Mouse (Mus musculus) kidney, adult 2 months (tissue): ENCODE measurements at regions not wholly inside any gene's neighbourhood (a gene's known extent, or its start where the extent isn't known, plus 50 kb on each side); places are given as distances from the start of the nearest gene placed in this dataset.
A peak's percentile ranks its signal among the peaks of the same experiment; 100 is the strongest.

Source experiments
- DNase-seq: peaks from one replicate; pipeline ENCODE4 v3.0.0; 2021
- H3K27ac ChIP-seq: fragments of 200-500 bp; 2 replicates; pipeline ENCODE4 v1.5.1; 2012; ENCODE audit warnings: low read depth, low read length, control low read depth, inconsistent platforms; ENCODE audit not compliant: insufficient read depth
- H3K27me3 ChIP-seq: fragments of 200-500 bp; replicated peaks from 2 replicates; pipeline ENCODE4 v1.6.1; 2012; ENCODE audit warnings: mild to moderate bottlenecking, moderate library complexity, low read length, inconsistent platforms; ENCODE audit not compliant: control insufficient read depth, insufficient read depth
- H3K36me3 ChIP-seq: fragments of 200-500 bp; 2 replicates; pipeline ENCODE4 v1.6.1; 2012; ENCODE audit warnings: mild to moderate bottlenecking, moderate library complexity, low read length, inconsistent platforms; ENCODE audit not compliant: control insufficient read depth, insufficient read depth
- H3K4me1 ChIP-seq: fragments of 200-500 bp; 2 replicates; pipeline ENCODE4 v1.6.1; 2011; ENCODE audit warnings: low read length; ENCODE audit not compliant: control insufficient read depth, insufficient read depth
- H3K4me3 ChIP-seq: fragments of 200-500 bp; 2 replicates; pipeline ENCODE4 v1.5.1; 2011; ENCODE audit warnings: mild to moderate bottlenecking, low read depth, low read length, control low read depth; ENCODE audit not compliant: insufficient read depth
- CTCF ChIP-seq: fragments of 200-500 bp; conservative IDR thresholded peaks from 2 replicates; pipeline ENCODE4 v1.5.1; 2011; ENCODE audit warnings: low read depth, mild to moderate bottlenecking, control low read depth, low read length, moderate library complexity, mixed read lengths; ENCODE audit not compliant: insufficient read depth, insufficient read length
- POLR2A ChIP-seq: fragments of 200-500 bp; IDR thresholded peaks from one replicate; pipeline ENCODE4 v1.6.1; 2011; ENCODE audit warnings: low read depth, low read length, control low read depth
- WGBS: fragments of 180-500 bp; shearing (Covaris S2); methylation state at CpG from one replicate; pipeline ENCODE4 v1.1.7; 2018; 5-methylcytosine and 5-hydroxymethylcytosine counted together

DNA sequence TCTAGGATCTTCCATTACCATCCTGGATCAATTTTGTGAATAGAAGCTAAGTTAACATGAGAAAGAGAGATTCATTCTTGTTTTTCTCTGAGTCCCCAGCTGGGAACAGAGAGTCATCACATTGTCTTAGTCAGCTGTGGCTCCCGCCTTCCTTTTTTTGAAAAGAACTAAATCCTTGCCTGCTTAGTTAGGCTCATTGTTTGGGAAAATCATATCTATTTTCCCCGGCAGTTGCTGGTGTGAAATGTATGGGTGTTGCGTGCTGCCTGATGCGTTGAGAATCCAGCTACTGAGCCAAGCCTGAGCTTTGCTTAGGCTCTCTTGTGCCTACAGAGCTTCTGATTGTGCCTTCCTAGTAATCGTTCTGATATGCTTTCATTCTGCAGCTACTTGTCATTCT lies 66.3 kb downstream of the Fam50b start:
- 90% methylated on average over 5 of the region's 5 CpGs for WGBS

GRCm38 (mm10) chr13:34806532-34807092 lies 68.5 kb upstream of the Prpf4b start:
- Histone ChIP-seq H3K4me1 (no peaks in the 10 kb centered on the region), H3K36me3 (no peaks in the 10 kb centered on the region), H3K27me3 (no peaks in the 10 kb centered on the region; the same call in 1 of the 2 replicates), H3K27ac (no peak overlapping the region), H3K4me3 (no peak overlapping the region)
- TF ChIP-seq CTCF (no peak), POLR2A (no peak)
- 59% methylated on average over 9 of the region's 9 CpGs for WGBS
- DNase-seq, result peak; percentile 42

More for the DNA sequence above, 66.3 kb downstream of the Fam50b start:
- Histone ChIP-seq H3K36me3 (no peaks in the 10 kb centered on the region), H3K4me1 (no peaks in the 10 kb centered on the region), H3K27me3 (no peaks in the 10 kb centered on the region), H3K4me3 (no peak overlapping the region), H3K27ac (no peak overlapping the region)
- no peak for TF ChIP-seq CTCF
- no peak for TF ChIP-seq POLR2A
- no peak for DNase-seq

GRCm38 (mm10) chr13:34809536-34809935 lies 65.6 kb upstream of the Prpf4b start:
- DNase-seq, result no peak
- H3K36me3 ChIP-seq, result no peaks in the 10 kb centered on the region
- no peaks in the 10 kb centered on the region; the same call in 1 of the 2 replicates for H3K27me3 ChIP-seq
- H3K4me1 ChIP-seq, result no peaks in the 10 kb centered on the region
- 98% methylated on average over 1 of the region's 1 CpGs for WGBS
- H3K4me3 ChIP-seq, result no peak overlapping the region
- TF ChIP-seq CTCF, result no peak
- no peak for TF ChIP-seq POLR2A
- H3K27ac ChIP-seq, result no peak overlapping the region

DNA sequence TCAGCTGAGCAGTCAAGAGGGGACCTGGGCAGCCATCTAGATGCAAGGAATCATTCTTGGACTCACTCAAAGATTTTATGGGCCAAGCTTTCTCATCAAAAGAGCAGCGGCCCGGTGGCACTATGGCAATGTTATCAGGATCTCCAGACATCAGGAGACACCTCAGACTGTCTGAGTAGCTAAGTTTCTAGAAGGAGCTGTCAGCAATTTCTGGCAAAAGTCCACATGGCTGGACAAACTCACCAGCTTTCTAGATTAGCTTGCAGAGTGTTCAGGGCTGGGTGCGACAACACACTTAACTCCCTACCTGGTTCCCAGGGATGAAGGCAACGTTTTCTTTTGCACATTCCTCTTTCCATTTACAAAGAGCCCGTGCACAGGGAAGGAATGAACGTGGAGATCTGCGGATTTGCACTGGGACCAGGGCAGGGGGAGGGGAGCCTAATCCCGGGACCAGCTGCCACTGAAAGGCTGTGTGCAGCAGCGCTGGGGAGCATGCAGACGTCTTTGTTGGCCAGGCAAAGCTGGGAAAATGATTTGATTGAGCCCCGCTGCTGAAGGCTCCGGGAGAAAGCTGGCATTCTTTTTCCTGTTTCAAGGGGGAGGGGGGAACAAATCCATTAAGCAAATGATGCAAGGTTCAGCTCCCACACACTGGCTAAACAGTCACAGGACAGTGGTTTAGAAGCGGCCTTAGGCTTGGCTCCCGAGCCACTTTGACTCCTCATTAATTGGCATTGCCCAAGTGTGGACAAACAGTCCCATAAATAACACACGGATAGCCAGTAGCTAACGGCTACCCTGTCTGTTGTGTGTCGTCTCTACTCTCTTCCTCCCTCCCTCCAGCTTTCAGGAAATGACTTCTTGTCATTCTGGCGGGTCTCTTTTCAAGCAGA lies 60.7 kb upstream of the Prpf4b start:
- no peak overlapping the region for H3K4me3 ChIP-seq
- no peak for DNase-seq
- WGBS, result 15% methylated on average over 18 of the region's 18 CpGs

DNA sequence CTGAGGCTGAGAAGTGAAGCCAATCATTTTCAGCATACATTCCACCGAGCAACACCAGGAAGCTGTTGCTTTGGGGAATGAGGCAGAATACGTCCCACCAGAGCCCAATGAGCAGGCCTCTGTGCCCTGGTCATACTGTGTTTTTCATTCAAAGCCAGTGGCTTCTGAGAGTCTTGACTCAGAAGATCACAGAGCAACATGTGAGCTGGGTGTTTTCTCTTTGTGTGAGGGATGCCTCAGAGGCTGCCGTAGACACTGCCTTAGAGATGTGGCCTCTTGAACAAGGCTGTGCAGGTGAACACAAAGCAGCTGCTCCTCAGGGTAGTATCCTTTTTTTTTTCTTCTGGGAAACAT lies 60.1 kb upstream of the Prpf4b start:
- WGBS, result 54% methylated on average over 3 of the region's 3 CpGs

More for the DNA sequence above, 60.7 kb upstream of the Prpf4b start:
- no peak overlapping the region for H3K27ac ChIP-seq
- H3K36me3 ChIP-seq, result no peaks in the 10 kb centered on the region
- TF ChIP-seq POLR2A (no peak), CTCF (no peak)
- H3K27me3 ChIP-seq, result no peaks in the 10 kb centered on the region
- no peaks in the 10 kb centered on the region for H3K4me1 ChIP-seq

DNA sequence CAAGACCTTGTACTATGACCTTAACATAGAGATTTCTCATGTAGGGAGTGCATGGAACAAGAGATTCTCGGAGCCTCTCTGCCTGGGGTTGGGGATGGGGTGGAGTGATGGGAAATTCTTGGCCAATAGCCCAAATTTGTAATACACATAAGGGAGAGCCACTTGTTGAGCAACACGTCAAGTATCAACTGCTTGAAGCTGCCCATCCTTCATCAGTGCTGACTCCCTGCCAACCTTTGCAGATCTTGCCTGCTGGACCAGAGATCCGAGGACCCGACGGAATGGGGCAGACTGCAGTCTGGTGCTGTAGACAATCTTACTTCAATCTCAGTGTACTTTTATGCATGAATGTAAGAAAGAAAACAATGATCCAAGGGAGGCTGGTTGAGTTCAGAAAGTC lies 56.9 kb upstream of the Prpf4b start:
- Histone ChIP-seq H3K4me3 (no peak overlapping the region), H3K27ac (no peak overlapping the region), H3K36me3 (no peaks in the 10 kb centered on the region), H3K27me3 (no peaks in the 10 kb centered on the region), H3K4me1 (no peaks in the 10 kb centered on the region)
- DNase-seq, result no peak
- TF ChIP-seq POLR2A, result no peak
- 68% methylated on average over 5 of the region's 5 CpGs for WGBS

More for the DNA sequence above, 60.1 kb upstream of the Prpf4b start:
- DNase-seq, result no peak
- Histone ChIP-seq H3K36me3 (no peaks in the 10 kb centered on the region), H3K4me3 (no peak overlapping the region), H3K27me3 (no peaks in the 10 kb centered on the region), H3K4me1 (no peaks in the 10 kb centered on the region), H3K27ac (no peak overlapping the region)
- TF ChIP-seq CTCF, result no peak
- TF ChIP-seq POLR2A, result no peak

- DNase-seq, result no peak
- Histone ChIP-seq H3K27me3 (no peaks in the 10 kb centered on the region), H3K4me3 (no peak overlapping the region), H3K36me3 (no peaks in the 10 kb centered on the region), H3K27ac (no peak overlapping the region), H3K4me1 (no peaks in the 10 kb centered on the region)
- WGBS, result 55% methylated on average over 4 of the region's 4 CpGs
- no peak for TF ChIP-seq POLR2A
- no peak for TF ChIP-seq CTCF
These were observed 54.7 kb upstream of the Prpf4b start for GRCm38 (mm10) chr13:34820423-34820822.

- Histone ChIP-seq H3K4me3 (no peak overlapping the region), H3K36me3 (no peaks in the 10 kb centered on the region), H3K27me3 (no peaks in the 10 kb centered on the region), H3K27ac (no peak overlapping the region), H3K4me1 (no peaks in the 10 kb centered on the region)
- no peak for DNase-seq
- TF ChIP-seq CTCF (no peak), POLR2A (no peak)
- 97% methylated on average over 3 of the region's 3 CpGs for WGBS
These were observed 53.2 kb upstream of the Prpf4b start for GRCm38 (mm10) chr13:34821946-34822345.
